Mouse (Mus musculus): ENCODE measurements at regions not wholly inside any gene's neighbourhood (a gene's known extent, or its start where the extent isn't known, plus 50 kb on each side); places are given as distances from the start of the nearest gene placed in this dataset.

GRCm38 (mm10) chr14:76912301-76913001, 124.1 kb upstream of the Ccdc122 start:
- Histone ChIP-seq H3K27ac (replicated peaks) (peak overlapping the region; percentile 76), H3K4me1 (peaks cover 39% of the 10 kb centered on the region), H3K36me3 (replicated peaks) (no peaks in the 10 kb centered on the region), H3K4me3 (no peak overlapping the region), H3K9me3 (no peaks in the 10 kb centered on the region), H3K27me3 (replicated peaks; ENCODE audit: low read depth, poor library complexity, severe bottlenecking) (no peaks in the 10 kb centered on the region)
- peak; percentile 34 for DNase-seq (ENCODE audit: low spot score)
- WGBS: 30% methylated on average over 8 of the region's 8 CpGs

GRCm38 (mm10) chr14:76911271-76911670, 125.3 kb upstream of the Ccdc122 start:
- no peak overlapping the region for H3K27ac ChIP-seq (replicated peaks)
- H3K4me1 ChIP-seq: peaks cover 39% of the 10 kb centered on the region
- H3K9me3 ChIP-seq: no peaks in the 10 kb centered on the region
- DNase-seq (ENCODE audit: low spot score): no peak
- H3K27me3 ChIP-seq (replicated peaks; ENCODE audit: low read depth, poor library complexity, severe bottlenecking): no peaks in the 10 kb centered on the region
- H3K36me3 ChIP-seq (replicated peaks): no peaks in the 10 kb centered on the region
- 90% methylated on average over 5 of the region's 5 CpGs for WGBS
- no peak overlapping the region for H3K4me3 ChIP-seq

- H3K4me3 ChIP-seq: no peak overlapping the region
- WGBS: 89% methylated on average over 5 of the region's 5 CpGs
- no peaks in the 10 kb centered on the region for H3K9me3 ChIP-seq
- H3K4me1 ChIP-seq: peaks cover 39% of the 10 kb centered on the region
- no peaks in the 10 kb centered on the region for H3K27me3 ChIP-seq (replicated peaks; ENCODE audit: low read depth, poor library complexity, severe bottlenecking)
- no peaks in the 10 kb centered on the region for H3K36me3 ChIP-seq (replicated peaks)
- no peak overlapping the region for H3K27ac ChIP-seq (replicated peaks)
- DNase-seq (ENCODE audit: low spot score): no peak
These were observed 126.4 kb upstream of the Ccdc122 start for GRCm38 (mm10) chr14:76910186-76910585.

GRCm38 (mm10) chr14:76907941-76908340, 128.6 kb upstream of the Ccdc122 start:
- Histone ChIP-seq H3K4me1 (peaks cover 30% of the 10 kb centered on the region), H3K36me3 (replicated peaks) (no peaks in the 10 kb centered on the region), H3K27ac (replicated peaks) (no peak overlapping the region), H3K27me3 (replicated peaks; ENCODE audit: low read depth, poor library complexity, severe bottlenecking) (no peaks in the 10 kb centered on the region), H3K9me3 (no peaks in the 10 kb centered on the region), H3K4me3 (no peak overlapping the region)
- 50% methylated on average over 5 of the region's 5 CpGs for WGBS
- DNase-seq (ENCODE audit: low spot score): no peak

- no peak overlapping the region for H3K4me3 ChIP-seq
- no peaks in the 10 kb centered on the region for H3K27me3 ChIP-seq (replicated peaks; ENCODE audit: low read depth, poor library complexity, severe bottlenecking)
- DNase-seq (ENCODE audit: low spot score): no peak
- H3K27ac ChIP-seq (replicated peaks): no peak overlapping the region
- no peaks in the 10 kb centered on the region for H3K36me3 ChIP-seq (replicated peaks)
- H3K9me3 ChIP-seq: no peaks in the 10 kb centered on the region
- peaks cover 5% of the 10 kb centered on the region for H3K4me1 ChIP-seq
- 84% methylated on average over 1 of the region's 1 CpGs for WGBS
These were observed 133.4 kb upstream of the Ccdc122 start for GRCm38 (mm10) chr14:76902962-76903757.

GRCm38 (mm10) chr14:76901490-76901889, 135.1 kb upstream of the Ccdc122 start:
- Histone ChIP-seq H3K36me3 (replicated peaks) (no peaks in the 10 kb centered on the region), H3K9me3 (no peaks in the 10 kb centered on the region), H3K27ac (replicated peaks) (no peak overlapping the region), H3K4me3 (no peak overlapping the region), H3K4me1 (no peaks in the 10 kb centered on the region; the same call in 1 of the 2 replicates), H3K27me3 (replicated peaks; ENCODE audit: low read depth, poor library complexity, severe bottlenecking) (no peaks in the 10 kb centered on the region)
- DNase-seq (ENCODE audit: low spot score): no peak
- WGBS: 80% methylated on average over 3 of the region's 3 CpGs

GRCm38 (mm10) chr14:76899331-76899730, 137.2 kb upstream of the Ccdc122 start:
- Histone ChIP-seq H3K4me3 (no peak overlapping the region), H3K27ac (replicated peaks) (no peak overlapping the region), H3K27me3 (replicated peaks; ENCODE audit: low read depth, poor library complexity, severe bottlenecking) (no peaks in the 10 kb centered on the region), H3K36me3 (replicated peaks) (no peaks in the 10 kb centered on the region), H3K9me3 (no peaks in the 10 kb centered on the region), H3K4me1 (no peaks in the 10 kb centered on the region; the same call in 1 of the 2 replicates)
- 20% methylated on average over 3 of the region's 3 CpGs for WGBS
- DNase-seq (ENCODE audit: low spot score): no peak

GRCm38 (mm10) chr14:76887708-76888107, 148.9 kb upstream of the Ccdc122 start:
- H3K27me3 ChIP-seq (replicated peaks; ENCODE audit: low read depth, poor library complexity, severe bottlenecking): no peaks in the 10 kb centered on the region
- no peak overlapping the region for H3K27ac ChIP-seq (replicated peaks)
- H3K4me1 ChIP-seq: peaks cover 19% of the 10 kb centered on the region
- no peaks in the 10 kb centered on the region for H3K36me3 ChIP-seq (replicated peaks)
- no peaks in the 10 kb centered on the region for H3K9me3 ChIP-seq
- no peak for DNase-seq (ENCODE audit: low spot score)
- H3K4me3 ChIP-seq: no peak overlapping the region
- WGBS: 62% methylated on average over 3 of the region's 3 CpGs

GRCm38 (mm10) chr14:76887201-76887600, 149.4 kb upstream of the Ccdc122 start:
- H3K9me3 ChIP-seq: no peaks in the 10 kb centered on the region
- WGBS: 88% methylated on average over 3 of the region's 3 CpGs
- peaks cover 24% of the 10 kb centered on the region for H3K4me1 ChIP-seq
- no peak for DNase-seq (ENCODE audit: low spot score)
- no peaks in the 10 kb centered on the region for H3K27me3 ChIP-seq (replicated peaks; ENCODE audit: low read depth, poor library complexity, severe bottlenecking)
- H3K36me3 ChIP-seq (replicated peaks): no peaks in the 10 kb centered on the region
- H3K27ac ChIP-seq (replicated peaks): no peak overlapping the region
- H3K4me3 ChIP-seq: no peak overlapping the region

GRCm38 (mm10) chr14:76883231-76883651, 153.3 kb upstream of the Ccdc122 start:
- Histone ChIP-seq H3K36me3 (replicated peaks) (no peaks in the 10 kb centered on the region), H3K27me3 (replicated peaks; ENCODE audit: low read depth, poor library complexity, severe bottlenecking) (no peaks in the 10 kb centered on the region), H3K4me3 (no peak overlapping the region), H3K4me1 (peaks cover 29% of the 10 kb centered on the region), H3K9me3 (no peaks in the 10 kb centered on the region), H3K27ac (replicated peaks) (0 out of 2 replicates have a peak overlapping the region, but pooled peaks have one; percentile 32)
- no peak for DNase-seq (ENCODE audit: low spot score)
- WGBS: 25% methylated on average over 3 of the region's 3 CpGs

- Histone ChIP-seq H3K4me3 (0 out of 2 replicates have a peak overlapping the region, but pooled peaks have one; percentile 9), H3K27ac (replicated peaks) (peak overlapping the region; percentile 30; the same call in 1 of the 2 replicates), H3K27me3 (replicated peaks; ENCODE audit: low read depth, poor library complexity, severe bottlenecking) (no peaks in the 10 kb centered on the region), H3K36me3 (replicated peaks) (no peaks in the 10 kb centered on the region), H3K4me1 (peaks cover 28% of the 10 kb centered on the region), H3K9me3 (no peaks in the 10 kb centered on the region)
- WGBS: 16% methylated on average over 5 of the region's 5 CpGs
- DNase-seq (ENCODE audit: low spot score): peak; percentile 80
These were observed 153.8 kb upstream of the Ccdc122 start for GRCm38 (mm10) chr14:76882711-76883171.

- 92% methylated on average over 3 of the region's 3 CpGs for WGBS
- H3K27me3 ChIP-seq (replicated peaks; ENCODE audit: low read depth, poor library complexity, severe bottlenecking): no peaks in the 10 kb centered on the region
- H3K9me3 ChIP-seq: no peaks in the 10 kb centered on the region
- no peaks in the 10 kb centered on the region for H3K36me3 ChIP-seq (replicated peaks)
- DNase-seq (ENCODE audit: low spot score): no peak
- H3K27ac ChIP-seq (replicated peaks): no peak overlapping the region
- no peak overlapping the region for H3K4me3 ChIP-seq
- peaks cover 27% of the 10 kb centered on the region for H3K4me1 ChIP-seq
These were observed 155.7 kb upstream of the Ccdc122 start for GRCm38 (mm10) chr14:76880851-76881250.

- Histone ChIP-seq H3K9me3 (no peaks in the 10 kb centered on the region), H3K4me3 (no peak overlapping the region), H3K27me3 (replicated peaks; ENCODE audit: low read depth, poor library complexity, severe bottlenecking) (no peaks in the 10 kb centered on the region), H3K36me3 (replicated peaks) (no peaks in the 10 kb centered on the region), H3K27ac (replicated peaks) (no peak overlapping the region), H3K4me1 (peaks cover 32% of the 10 kb centered on the region)
- DNase-seq (ENCODE audit: low spot score): no peak
- 83% methylated on average over 5 of the region's 5 CpGs for WGBS
These were observed 159.3 kb upstream of the Ccdc122 start for GRCm38 (mm10) chr14:76877306-76877705.
